Mouse (Mus musculus) stomach, postnatal 0 days (tissue): ENCODE results near the gene Adamts6. TPM values are rescaled to one million over a fixed set of nuclear protein-coding genes. Genes with fewer than 3 reads are reported as not detected.
A peak's percentile ranks its signal among the peaks of the same experiment; 100 is the strongest.

Experiments used
- ATAC-seq: fragments of 200-750 bp; cut with Nextera tagmentation; 2 replicates; pipeline ENCODE4 v1.8.0; 2017; ENCODE audit not compliant: low FRiP score, low TSS enrichment
- DNase-seq: peaks from one replicate; pipeline ENCODE4 v3.0.0-alpha.2; 2016; ENCODE audit warnings: low spot score
- H3K27ac ChIP-seq: fragments of 300-500 bp; sonication (generic); replicated peaks from 2 replicates; pipeline ENCODE4 v1.5.1; 2014; ENCODE audit warnings: mild to moderate bottlenecking, control low read depth
- H3K27me3 ChIP-seq: fragments of 300-500 bp; sonication (generic); 2 replicates; pipeline ENCODE4 v1.6.1; 2014; ENCODE audit warnings: low read length; ENCODE audit not compliant: control insufficient read depth, insufficient read depth
- H3K36me3 ChIP-seq: fragments of 300-500 bp; sonication (generic); 2 replicates; pipeline ENCODE4 v1.6.1; 2014; ENCODE audit warnings: low read length, mixed read lengths; ENCODE audit not compliant: control insufficient read depth, insufficient read depth
- H3K4me1 ChIP-seq: fragments of 300-500 bp; sonication (generic); replicated peaks from 2 replicates; pipeline ENCODE4 v1.6.1; 2014; ENCODE audit warnings: antibody characterized with exemption; ENCODE audit not compliant: control insufficient read depth, insufficient read depth
- H3K4me2 ChIP-seq: fragments of 300-500 bp; sonication (generic); replicated peaks from 2 replicates; pipeline ENCODE4 v1.6.1; 2014; ENCODE audit warnings: low read depth, mild to moderate bottlenecking, control low read depth, moderate library complexity
- H3K4me3 ChIP-seq: fragments of 300-500 bp; sonication (generic); 2 replicates; pipeline ENCODE4 v1.5.1; 2014; ENCODE audit warnings: low read depth, low read length, control low read depth
- H3K9ac ChIP-seq: fragments of 300-500 bp; sonication (generic); 2 replicates; pipeline ENCODE4 v1.6.1; 2014; ENCODE audit warnings: mild to moderate bottlenecking, low read length, control low read depth, mixed read lengths
- H3K9me3 ChIP-seq: fragments of 300-500 bp; sonication (generic); 2 replicates; pipeline ENCODE4 v1.6.1; 2016; ENCODE audit warnings: low read length; ENCODE audit not compliant: control insufficient read depth
- CTCF ChIP-seq: IDR thresholded peaks from 2 replicates; pipeline ENCODE4 v1.5.1; 2016; ENCODE audit warnings: antibody characterized with exemption, low read depth, mild to moderate bottlenecking, moderate library complexity
- EP300 ChIP-seq: optimal IDR thresholded peaks from 2 replicates; pipeline ENCODE3; 2016; ENCODE audit warnings: antibody characterized with exemption
- WGBS: fragments of 180-500 bp; shearing (Covaris S2); extraction: QIAGEN DNeasy Blood & Tissue Kit; methylation state at CpG from one replicate; pipeline ENCODE4 v1.1.7; 2014; 5-methylcytosine and 5-hydroxymethylcytosine counted together
- polyA plus RNA-seq: library from polyadenylated mRNA; unstranded; fragments of >200 nt; fragmentation: Nextera tagmentation; extraction: Ambion mirVana; gene quantifications from 2 replicates; pipeline ENCODE4 v1.2.1, GENCODE M21; 2015

Gene Adamts6
- polyA plus RNA-seq, 1 experiment from 2014 or later = 0.78 TPM

DNA sequence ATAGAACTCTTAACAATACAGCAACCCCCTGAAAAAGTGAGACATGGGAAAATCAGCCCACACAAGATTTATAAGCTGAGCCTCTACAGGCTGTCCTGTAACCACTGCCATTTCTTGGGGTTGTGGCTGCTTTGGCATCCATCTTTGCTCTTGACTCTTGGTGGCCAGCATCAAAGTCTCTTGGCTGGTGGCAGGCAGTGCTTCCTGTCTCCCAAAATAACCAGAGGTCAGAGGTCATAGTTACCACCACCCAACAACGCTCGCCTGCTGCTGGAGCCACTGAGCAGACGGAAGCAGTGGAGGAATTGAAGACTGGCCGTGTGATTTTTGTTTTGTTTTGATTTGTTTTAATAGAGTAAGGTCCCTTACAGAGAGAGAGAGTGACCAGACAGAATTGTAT, 228.5 kb downstream of the Adamts6 start:
- ATAC-seq = no peak
- H3K4me1 ChIP-seq = no peaks in the 10 kb centered on the region; the same call in 1 of the 2 replicates
- no peaks in the 10 kb centered on the region for H3K27me3 ChIP-seq
- H3K4me3 ChIP-seq = no peak overlapping the region
- no peak for TF ChIP-seq EP300
- no peak for TF ChIP-seq CTCF
- WGBS = 52% methylated on average over 4 of the region's 4 CpGs
- H3K4me2 ChIP-seq = no peak overlapping the region
- DNase-seq = no peak
- no peaks in the 10 kb centered on the region for H3K36me3 ChIP-seq
- H3K27ac ChIP-seq = peak overlapping the region; percentile 45
- H3K9me3 ChIP-seq = no peaks in the 10 kb centered on the region
- no peak overlapping the region for H3K9ac ChIP-seq

- no peak for DNase-seq
- H3K9ac ChIP-seq = no peak overlapping the region
- H3K36me3 ChIP-seq = no peaks in the 10 kb centered on the region
- peak; percentile 74 for TF ChIP-seq EP300
- no peak for TF ChIP-seq CTCF
- H3K27me3 ChIP-seq = no peaks in the 10 kb centered on the region
- no peaks in the 10 kb centered on the region; the same call in 1 of the 2 replicates for H3K4me1 ChIP-seq
- no peaks in the 10 kb centered on the region for H3K9me3 ChIP-seq
- H3K4me3 ChIP-seq = no peak overlapping the region
- 33% methylated on average over 7 of the region's 7 CpGs for WGBS
- H3K4me2 ChIP-seq = no peak overlapping the region
- peak overlapping the region; percentile 84 for H3K27ac ChIP-seq
- peak; percentile 62; the same call in 1 of the 2 replicates for ATAC-seq
Measured at GRCm38 (mm10) chr13:104516766-104517364, 229.2 kb downstream of the Adamts6 start.

- Histone ChIP-seq H3K27ac (peak overlapping the region; percentile 84), H3K4me2 (peak overlapping the region; percentile 54), H3K36me3 (no peaks in the 10 kb centered on the region), H3K4me3 (peak overlapping the region; percentile 26; the same call in 1 of the 2 replicates), H3K4me1 (no peaks in the 10 kb centered on the region; the same call in 1 of the 2 replicates), H3K27me3 (no peaks in the 10 kb centered on the region), H3K9me3 (no peaks in the 10 kb centered on the region), H3K9ac (peak overlapping the region; percentile 52)
- TF ChIP-seq EP300 (no peak), CTCF (peak; percentile 36)
- DNase-seq (no peak), ATAC-seq (peak; percentile 25; the same call in 1 of the 2 replicates)
- WGBS = 54% methylated on average over 15 of the region's 15 CpGs
Measured at GRCm38 (mm10) chr13:104517638-104518311, 230.1 kb downstream of the Adamts6 start.

DNA sequence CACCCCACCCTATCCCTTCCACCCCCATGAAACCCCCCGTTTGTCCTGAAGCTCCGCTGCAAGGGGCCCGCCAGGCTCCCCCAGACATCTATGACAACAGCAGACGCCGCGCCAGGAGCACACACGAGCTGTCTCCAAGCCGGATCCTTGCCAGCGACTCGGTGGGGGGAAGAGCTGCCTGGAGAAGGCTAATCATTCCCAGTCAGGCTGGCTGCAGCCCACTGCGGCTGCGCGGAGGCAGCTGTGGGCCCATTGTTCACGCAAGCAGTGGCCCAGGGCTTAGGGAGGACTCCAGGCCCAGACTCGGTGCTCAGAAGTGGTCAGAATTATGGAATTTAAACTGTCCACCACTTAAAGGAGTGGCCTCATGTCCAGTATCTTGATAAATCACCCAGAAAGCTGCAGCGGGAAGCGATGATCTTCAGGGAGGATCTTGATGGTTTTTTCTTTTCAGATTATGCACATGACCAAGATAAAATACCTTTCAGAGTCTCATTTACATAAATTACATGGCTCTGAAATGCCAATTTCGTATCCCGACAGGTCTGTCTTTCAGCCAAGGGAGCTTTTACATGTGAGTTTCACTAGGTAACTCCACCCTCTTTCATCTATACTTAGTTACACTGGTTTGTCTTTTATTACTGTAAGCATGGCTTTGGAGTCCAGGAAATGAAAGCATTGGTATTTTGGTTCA, 230.8 kb downstream of the Adamts6 start:
- ATAC-seq = peak; percentile 88
- WGBS = 11% methylated on average over 19 of the region's 19 CpGs
- Histone ChIP-seq H3K9me3 (no peaks in the 10 kb centered on the region), H3K36me3 (no peaks in the 10 kb centered on the region), H3K27me3 (no peaks in the 10 kb centered on the region), H3K4me2 (peak overlapping the region; percentile 54), H3K27ac (peak overlapping the region; percentile 84), H3K4me3 (peak overlapping the region; percentile 26; the same call in 1 of the 2 replicates), H3K4me1 (no peaks in the 10 kb centered on the region; the same call in 1 of the 2 replicates), H3K9ac (peak overlapping the region; percentile 52)
- no peak for TF ChIP-seq CTCF
- no peak for TF ChIP-seq EP300
- peak; percentile 77 for DNase-seq

DNA sequence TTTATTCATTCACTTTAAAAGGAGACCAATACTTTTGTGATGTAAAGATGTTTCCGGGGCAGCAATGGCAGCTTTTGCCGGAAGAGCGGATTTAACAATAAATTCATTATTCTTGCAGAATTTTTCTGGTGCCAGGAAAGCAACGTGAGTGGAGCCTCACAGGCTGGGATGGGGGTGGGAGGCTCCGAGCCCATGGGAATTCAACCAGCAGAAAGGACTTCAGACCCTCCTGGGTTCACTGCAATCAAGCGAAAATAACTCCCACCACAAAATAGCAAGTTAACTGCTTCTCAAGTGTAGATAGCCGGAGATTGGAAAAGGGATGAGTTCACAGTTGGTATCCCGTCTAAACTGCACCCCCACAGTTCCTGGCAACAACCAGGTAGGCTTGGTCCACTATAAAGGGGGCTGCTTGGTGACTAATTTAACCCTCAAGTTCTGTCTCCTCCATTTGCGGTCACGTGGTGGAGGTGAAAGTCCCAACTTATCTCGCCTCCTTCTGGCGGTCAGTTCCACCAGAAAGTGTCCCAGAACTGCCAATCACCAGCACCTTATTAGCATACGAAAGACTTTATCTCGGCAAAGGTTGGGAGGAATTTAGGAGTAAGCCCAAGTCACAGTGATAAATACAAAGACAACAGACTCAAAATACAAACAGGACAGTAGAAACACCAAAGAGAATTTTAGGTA, 231.5 kb downstream of the Adamts6 start:
- ATAC-seq (no peak), DNase-seq (no peak)
- 70% methylated on average over 14 of the region's 14 CpGs for WGBS
- Histone ChIP-seq H3K27me3 (no peaks in the 10 kb centered on the region), H3K4me1 (no peaks in the 10 kb centered on the region; the same call in 1 of the 2 replicates), H3K9ac (no peak overlapping the region), H3K4me2 (no peak overlapping the region), H3K4me3 (no peak overlapping the region), H3K27ac (peak overlapping the region; percentile 24; the same call in 1 of the 2 replicates), H3K36me3 (no peaks in the 10 kb centered on the region), H3K9me3 (no peaks in the 10 kb centered on the region)
- TF ChIP-seq CTCF (no peak), EP300 (no peak)
